Mouse (Mus musculus) adrenal gland, postnatal 36 days (tissue): ENCODE data around the gene Tomm40l. TPM values are rescaled to one million over a fixed set of nuclear protein-coding genes. Genes with fewer than 3 reads are reported as not detected.
A peak's percentile ranks its signal among the peaks of the same experiment; 100 is the strongest.

ENCODE experiments used
- DNase-seq, 2 experiments: peaks; one replicate each; pipeline ENCODE4 v3.0.0; 2021; ENCODE audit warnings: mixed read lengths in 1 of 2
- long read RNA-seq, 2 experiments: library from polyadenylated mRNA; stranded (forward); transcript quantifications; one replicate each; pipeline ENCODE4 v2.0.0; 2021; ENCODE audit warnings: borderline sequencing depth in 2 of 2
- total RNA-seq, 2 experiments: library from RNA; stranded (reverse); gene quantifications; 2 replicates each; pipeline ENCODE4 v1.2.3; 2021

Gene Tomm40l
- 10 to 100 TPM; 51.4 to 65.3 TPM for total RNA-seq
- long read RNA-seq, experiment 1, full-length matches to known transcripts = 39 of 54 reads
- long read RNA-seq, experiment 1, partial matches to known transcripts = 5 of 54 reads
- long read RNA-seq, experiment 1, other reads (novel, unspliced or antisense) = 10 of 54 reads
- long read RNA-seq, experiment 2, full-length matches to known transcripts = 15 of 24 reads
- long read RNA-seq, experiment 2, partial matches to known transcripts = 3 of 24 reads
- long read RNA-seq, experiment 2, other reads (novel, unspliced or antisense) = 6 of 24 reads

- peak; percentile 91 to 93 for DNase-seq
Measured at GRCm38 (mm10) chr1:171222238-171223155, at the start of gene Tomm40l. Tomm40l (minus strand) TSS chr1:171222514.

- no peak for DNase-seq
Measured at GRCm38 (mm10) chr1:171272086-171272485, 49.8 kb upstream of the Tomm40l start.

- no peak for DNase-seq
Measured at GRCm38 (mm10) chr1:171271622-171272021, 49.3 kb upstream of the Tomm40l start.

GRCm38 (mm10) chr1:171271196-171271595 lies 48.9 kb upstream of the Tomm40l start:
- no peak for DNase-seq

GRCm38 (mm10) chr1:171270573-171270900 lies 48.2 kb upstream of the Tomm40l start:
- peak in 1 of 2 experiments; percentile 43 for DNase-seq

- DNase-seq = peak; percentile 98 to 99
Measured at GRCm38 (mm10) chr1:171269848-171270572, 47.7 kb upstream of the Tomm40l start, which contains the start of gene B4galt3. B4galt3 (plus strand) TSS chr1:171270328.

- DNase-seq = no peak
Measured at GRCm38 (mm10) chr1:171268341-171268740, 46.0 kb upstream of the Tomm40l start.

- no peak for DNase-seq
Measured at GRCm38 (mm10) chr1:171265971-171266744, 43.8 kb upstream of the Tomm40l start.

GRCm38 (mm10) chr1:171263666-171264461 lies 41.5 kb upstream of the Tomm40l start:
- no peak for DNase-seq

- DNase-seq = peak in 1 of 2 experiments; percentile 42
Measured at GRCm38 (mm10) chr1:171263185-171263611, 40.9 kb upstream of the Tomm40l start.

GRCm38 (mm10) chr1:171262594-171263130 lies 40.3 kb upstream of the Tomm40l start:
- peak; percentile 67 to 75 for DNase-seq

GRCm38 (mm10) chr1:171260316-171260715 lies 38.0 kb upstream of the Tomm40l start:
- peak in 1 of 2 experiments; percentile 41 for DNase-seq

GRCm38 (mm10) chr1:171258921-171259320 lies 36.6 kb upstream of the Tomm40l start:
- no peak for DNase-seq

- no peak for DNase-seq
Measured at GRCm38 (mm10) chr1:171257781-171258180, 35.5 kb upstream of the Tomm40l start.

- DNase-seq = peak; percentile 71 to 76
Measured at GRCm38 (mm10) chr1:171256937-171257548, 34.7 kb upstream of the Tomm40l start.

- DNase-seq = peak; percentile 79 to 81
Measured at GRCm38 (mm10) chr1:171256095-171256818, 33.9 kb upstream of the Tomm40l start.

GRCm38 (mm10) chr1:171252415-171252814 lies 30.1 kb upstream of the Tomm40l start:
- DNase-seq = no peak

GRCm38 (mm10) chr1:171251594-171252324 lies 29.4 kb upstream of the Tomm40l start:
- no peak for DNase-seq
